Mouse (Mus musculus): ENCODE results near the gene Bod1l. TPM values are rescaled to one million over a fixed set of nuclear protein-coding genes. Genes with fewer than 3 reads are reported as not detected.

Gene Bod1l
- total and polyA plus RNA-seq, 3 experiments, result 8.9 to 16.5 (median 15.4) TPM

GRCm38 (mm10) chr5:41794434-41794833 is 49.7 kb downstream of the Bod1l start:
- peaks cover 5 to 12% of the 10 kb centered on the region in 2 experiments; a peak in 3 of 4 replicates for H3K4me1 ChIP-seq (ENCODE audit: control insufficient read depth in 1 of 2, insufficient read depth in 2 of 2)
- TF ChIP-seq PAX5 (IDR thresholded peaks at IDR 0.05; ENCODE audit: low read length) (no peak), CTCF (conservative IDR thresholded peaks at IDR 0.05 in 1 of 2, IDR thresholded peaks at IDR 0.05 in 1 of 2; ENCODE audit: low read depth in 2 of 2, low read length in 2 of 2) (no peak), POLR2A (IDR thresholded peaks at IDR 0.05; ENCODE audit: low read depth, low read length) (no peak), GABPA (IDR thresholded peaks at IDR 0.05; ENCODE audit: insufficient replicate concordance, low read depth, low read length) (no peak), MAX (IDR thresholded peaks at IDR 0.05; ENCODE audit: low read length) (no peak), NRF1 (IDR thresholded peaks at IDR 0.05; ENCODE audit: low read depth, low read length) (no peak)
- H3K27ac ChIP-seq (ENCODE audit: insufficient read depth, low read depth), result no peak overlapping the region
- DNase-seq (ENCODE audit: extremely low read depth), result no peak
- H3K4me3 ChIP-seq (replicated peaks in 1 of 3; ENCODE audit: low read depth in 2 of 3, low read length in 2 of 3, poor library complexity in 1 of 3), result no peak overlapping the region
- no peak overlapping the region for H3K4me2 ChIP-seq (ENCODE audit: insufficient read depth, low read depth, poor library complexity, severe bottlenecking)
- no peaks in the 10 kb centered on the region for H3K79me2 ChIP-seq (replicated peaks; ENCODE audit: control insufficient read depth, extremely low read depth, insufficient read depth, poor library complexity, severe bottlenecking)
- no peaks in the 10 kb centered on the region for H3K9me3 ChIP-seq (replicated peaks; ENCODE audit: low read length)
- H3K27me3 ChIP-seq (replicated peaks), result no peaks in the 10 kb centered on the region
- H3K36me3 ChIP-seq (replicated peaks in 1 of 2; ENCODE audit: control insufficient read depth in 1 of 2, insufficient read depth in 1 of 2, low read length in 1 of 2), result peaks cover 50 to 78% of the 10 kb centered on the region in 2 experiments
- dilution Hi-C loops (cut with MboI; ENCODE audit: extremely low pct_ligation_motif_present, extremely low pct_unique_long_range_greater_than_20kb, low sequenced_read_pairs), result no loop called here
- in situ Hi-C loops (cut with MboI; ENCODE audit: low pct_ligation_motif_present, low pct_unique_long_range_greater_than_20kb, low sequenced_read_pairs), result no loop called here
- no peak overlapping the region for H3K9ac ChIP-seq (ENCODE audit: insufficient read depth, low read depth)

DNA sequence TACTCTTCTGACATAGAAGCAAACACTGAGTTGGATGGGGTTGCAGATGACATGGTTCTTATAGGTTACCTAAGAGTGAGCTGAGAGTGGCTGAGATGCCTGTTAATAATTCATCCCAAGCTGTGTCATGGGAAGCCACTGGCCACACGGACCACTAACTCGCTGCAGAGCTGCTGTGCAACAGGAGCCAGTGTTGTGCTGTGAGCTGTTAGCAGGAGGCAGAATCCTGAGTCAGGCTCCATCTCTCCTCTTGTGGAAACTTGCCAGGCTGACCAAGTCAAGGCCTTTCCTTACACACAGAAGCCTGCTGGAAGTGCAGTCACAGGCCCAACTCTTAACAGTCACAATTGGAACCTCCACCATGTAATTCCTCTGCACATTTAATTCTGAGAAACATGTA is 53.6 kb downstream of the Bod1l start:
- Histone ChIP-seq H3K27ac (ENCODE audit: insufficient read depth, low read depth) (no peak overlapping the region), H3K36me3 (replicated peaks in 1 of 2; ENCODE audit: control insufficient read depth in 1 of 2, insufficient read depth in 1 of 2, low read length in 1 of 2) (peaks cover 47 to 74% of the 10 kb centered on the region in 2 experiments), H3K4me2 (ENCODE audit: insufficient read depth, low read depth, poor library complexity, severe bottlenecking) (no peak overlapping the region), H3K9me3 (replicated peaks; ENCODE audit: low read length) (no peaks in the 10 kb centered on the region), H3K27me3 (replicated peaks) (no peaks in the 10 kb centered on the region), H3K4me3 (replicated peaks in 1 of 3; ENCODE audit: low read depth in 2 of 3, low read length in 2 of 3, poor library complexity in 1 of 3) (no peak overlapping the region), H3K9ac (ENCODE audit: insufficient read depth, low read depth) (no peak overlapping the region), H3K79me2 (replicated peaks; ENCODE audit: control insufficient read depth, extremely low read depth, insufficient read depth, poor library complexity, severe bottlenecking) (no peaks in the 10 kb centered on the region), H3K4me1 (ENCODE audit: control insufficient read depth in 1 of 2, insufficient read depth in 2 of 2) (peaks cover 10 to 27% of the 10 kb centered on the region in 2 experiments; a peak in 3 of 4 replicates)
- in situ Hi-C loops (cut with MboI; ENCODE audit: low pct_ligation_motif_present, low pct_unique_long_range_greater_than_20kb, low sequenced_read_pairs) (no loop called here), dilution Hi-C loops (cut with MboI; ENCODE audit: extremely low pct_ligation_motif_present, extremely low pct_unique_long_range_greater_than_20kb, low sequenced_read_pairs) (no loop called here)
- TF ChIP-seq MAFK (IDR thresholded peaks at IDR 0.05; ENCODE audit: insufficient replicate concordance, low read length) (no peak), GABPA (IDR thresholded peaks at IDR 0.05; ENCODE audit: insufficient replicate concordance, low read depth, low read length) (no peak), USF2 (conservative IDR thresholded peaks at IDR 0.05; ENCODE audit: low read depth, low read length) (no peak), JUN (IDR thresholded peaks at IDR 0.05; ENCODE audit: insufficient read depth, low read depth, low read length) (no peak), SMC3 (IDR thresholded peaks at IDR 0.05; ENCODE audit: low read depth, low read length) (no peak)
- DNase-seq (ENCODE audit: extremely low read depth), result no peak

DNA sequence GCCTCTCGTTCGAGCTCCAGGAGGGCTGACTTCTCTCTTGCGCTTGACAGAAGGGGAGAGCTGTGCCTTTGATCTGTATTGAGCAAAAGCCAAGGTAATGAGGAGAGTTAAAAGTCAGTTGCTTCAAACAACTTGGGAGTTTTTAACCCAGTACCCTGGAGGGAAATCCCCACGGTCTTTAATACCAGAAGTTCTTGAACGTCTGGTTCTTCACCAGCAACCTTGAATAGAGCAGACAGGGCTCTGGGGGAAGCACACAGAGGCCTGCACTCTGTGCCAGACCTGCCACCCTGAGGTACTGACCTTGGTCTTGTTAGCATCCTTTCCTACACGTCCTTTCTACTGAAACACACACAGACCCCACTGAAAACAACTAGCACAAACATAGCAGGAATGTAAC is 55.2 kb downstream of the Bod1l start:
- dilution Hi-C loops (cut with MboI; ENCODE audit: extremely low pct_ligation_motif_present, extremely low pct_unique_long_range_greater_than_20kb, low sequenced_read_pairs) (no loop called here), in situ Hi-C loops (cut with MboI; ENCODE audit: low pct_ligation_motif_present, low pct_unique_long_range_greater_than_20kb, low sequenced_read_pairs) (no loop called here)
- Histone ChIP-seq H3K79me2 (replicated peaks; ENCODE audit: control insufficient read depth, extremely low read depth, insufficient read depth, poor library complexity, severe bottlenecking) (no peaks in the 10 kb centered on the region), H3K9ac (ENCODE audit: insufficient read depth, low read depth) (peak overlapping the region; percentile 63), H3K4me1 (ENCODE audit: control insufficient read depth in 1 of 2, insufficient read depth in 2 of 2) (peaks cover 10 to 29% of the 10 kb centered on the region in 2 experiments; a peak in 3 of 4 replicates), H3K27me3 (replicated peaks) (no peaks in the 10 kb centered on the region), H3K4me3 (replicated peaks in 1 of 3; ENCODE audit: low read depth in 2 of 3, low read length in 2 of 3, poor library complexity in 1 of 3) (no peak overlapping the region), H3K36me3 (replicated peaks in 1 of 2; ENCODE audit: control insufficient read depth in 1 of 2, insufficient read depth in 1 of 2, low read length in 1 of 2) (peaks cover 35 to 62% of the 10 kb centered on the region in 2 experiments), H3K9me3 (replicated peaks; ENCODE audit: low read length) (no peaks in the 10 kb centered on the region), H3K4me2 (ENCODE audit: insufficient read depth, low read depth, poor library complexity, severe bottlenecking) (peak overlapping the region; percentile 93), H3K27ac (ENCODE audit: insufficient read depth, low read depth) (peak overlapping the region; percentile 92)
- peak; percentile 70 for DNase-seq (ENCODE audit: extremely low read depth)
- TF ChIP-seq KAT2A (IDR thresholded peaks at IDR 0.05; ENCODE audit: insufficient replicate concordance, low read length) (no peak), ZMIZ1 (IDR thresholded peaks at IDR 0.05; ENCODE audit: low read depth, low read length) (no peak), CHD2 (IDR thresholded peaks at IDR 0.05; ENCODE audit: low read length) (no peak), GABPA (IDR thresholded peaks at IDR 0.05; ENCODE audit: insufficient replicate concordance, low read depth, low read length) (no peak), SMC3 (IDR thresholded peaks at IDR 0.05; ENCODE audit: low read depth, low read length) (no peak), HCFC1 (IDR thresholded peaks at IDR 0.05; ENCODE audit: low read depth, low read length) (no peak), RAD21 (IDR thresholded peaks at IDR 0.05; ENCODE audit: low read depth, low read length) (no peak; the same call in none of the 2 replicates), UBTF (IDR thresholded peaks at IDR 0.05; ENCODE audit: low read depth, low read length) (0 out of 2 replicates have a peak, but pooled peaks have one; percentile 62), EP300 (IDR thresholded peaks at IDR 0.05; ENCODE audit: low read length) (peak; percentile 52), MEF2A (IDR thresholded peaks at IDR 0.05; ENCODE audit: borderline replicate concordance, low read depth, low read length) (peak; percentile 51; the same call in 1 of the 2 replicates), POLR2A (IDR thresholded peaks at IDR 0.05; ENCODE audit: low read depth, low read length) (0 out of 2 replicates have a peak, but pooled peaks have one; percentile 18), USF2 (conservative IDR thresholded peaks at IDR 0.05; ENCODE audit: low read depth, low read length) (no peak), POLR2AphosphoS2 (IDR thresholded peaks at IDR 0.05; ENCODE audit: low read depth, low read length) (no peak), ZKSCAN1 (IDR thresholded peaks at IDR 0.05; ENCODE audit: borderline replicate concordance, low read depth, low read length) (no peak), BHLHE40 (IDR thresholded peaks at IDR 0.05; ENCODE audit: low read depth, low read length) (no peak), ETS1 (conservative IDR thresholded peaks at IDR 0.05; ENCODE audit: low read depth, low read length) (no peak), NELFE (IDR thresholded peaks at IDR 0.05; ENCODE audit: low read depth, low read length) (no peak), ZNF384 (IDR thresholded peaks at IDR 0.05; ENCODE audit: low read depth, low read length) (no peak), TCF12 (IDR thresholded peaks at IDR 0.05; ENCODE audit: low read depth, low read length) (peak; percentile 17; the same call in 1 of the 2 replicates)

Data from CH12.LX (cell line).